16 mouse cellular contexts compared by ENCODE assay signal in genomic region chr12:119655366-119655765, GRCm38 (mm10).
"Had no signal": no experiment of that assay in that cellular context is flagged by ENCODE, and none has a peak within 500 bp of the region (broad histone marks: within the 10 kb centered on the region; RNA-seq: fewer than 3 reads in every experiment).

No protein-coding gene starts in this region.

- H3K4me1 ChIP-seq: kidney, embryonic 15.5 days; limb, embryonic 15.5 days; midbrain, embryonic 10.5 days; neural tube, embryonic 15.5 days had no signal

- H3K4me2 ChIP-seq: kidney, embryonic 15.5 days; limb, embryonic 15.5 days; neural tube, embryonic 15.5 days had no signal

- H3K9me3 ChIP-seq: kidney, embryonic 15.5 days; limb, embryonic 15.5 days; midbrain, embryonic 10.5 days; neural tube, embryonic 15.5 days had no signal

- H3K4me3 ChIP-seq: kidney, embryonic 15.5 days; limb, embryonic 15.5 days; midbrain, embryonic 10.5 days; myocyte; neural tube, embryonic 15.5 days had no signal

- H3K9ac ChIP-seq: kidney, embryonic 15.5 days; limb, embryonic 15.5 days; liver, embryonic 14.5 days; neural tube, embryonic 15.5 days had no signal

- DNase-seq: kidney, adult 11 months; kidney, postnatal 36 days; layer of hippocampus, adult 9-11 months; layer of hippocampus, postnatal 36 days; lung, adult 18-20 months; lung, postnatal 10 days; lung, postnatal 4 days; right cerebral cortex, adult 18-20 months; right cerebral cortex, postnatal 25 days; thymus, postnatal 4 days had no signal

- H3K27ac ChIP-seq: kidney, embryonic 15.5 days; limb, embryonic 15.5 days; liver, embryonic 14.5 days; midbrain, embryonic 10.5 days; neural tube, embryonic 15.5 days had no signal

- H3K36me3 ChIP-seq: kidney, embryonic 15.5 days; limb, embryonic 15.5 days; midbrain, embryonic 10.5 days; neural tube, embryonic 15.5 days had no signal

- H3K27me3 ChIP-seq: kidney, embryonic 15.5 days; limb, embryonic 15.5 days; neural tube, embryonic 15.5 days had no signal
